Mouse (Mus musculus): Measurements from ENCODE around the gene Primpol. TPM values are rescaled to one million over a fixed set of nuclear protein-coding genes. Genes with fewer than 3 reads are reported as not detected.

Primpol gene
- polyA plus RNA-seq (2012; rRNA removed), result 5.6 and 8.1 TPM in 2 replicates

GRCm38 (mm10) chr8:46616879-46617689, at the start of gene Primpol, which contains the start of gene Casp3:
Primpol (minus strand) TSS chr8:46617212.
Casp3 (plus strand) TSS chr8:46617291.

GRCm38 (mm10) chr8:46551615-46552440, 65.2 kb downstream of the Primpol start, which contains the start of gene Cenpu:
Cenpu (plus strand) TSS chr8:46552028.

Other genes with a start within 250 kb of the Primpol start
- gene Acsl1, start 146.2 kb downstream of the Primpol start, polyA plus RNA-seq (2012; rRNA removed), result 6.9 and 10.2 TPM in 2 replicates
- gene Cenpu, start 65.2 kb downstream of the Primpol start, polyA plus RNA-seq (2012; rRNA removed), result 17.1 and 29.1 TPM in 2 replicates
- gene Casp3, start 79 bp upstream of the Primpol start, polyA plus RNA-seq (2012; rRNA removed), result 106 and 108 TPM in 2 replicates
- gene Irf2, start 122.5 kb upstream of the Primpol start, polyA plus RNA-seq (2012; rRNA removed), result 8.4 and 9.1 TPM in 2 replicates